Mouse (Mus musculus): ENCODE measurements around the gene Plscr3.
A peak's percentile ranks its signal among the peaks of the same experiment; 100 is the strongest.

GRCm38 (mm10) chr11:69883066-69883465, 36.9 kb downstream of the Plscr3 start:
- TF ChIP-seq CTCF (IDR thresholded peaks at IDR 0.05; ENCODE audit: low read depth, low read length) (peak; percentile 53; the same call in 1 of the 2 replicates), POLR2A (IDR thresholded peaks at IDR 0.05; ENCODE audit: extremely low read depth, insufficient read depth, low read length) (no peak)
